Mouse (Mus musculus): ENCODE measurements at regions not wholly inside any gene's neighbourhood (a gene's known extent, or its start where the extent isn't known, plus 50 kb on each side); places are given as distances from the start of the nearest gene placed in this dataset.

DNA sequence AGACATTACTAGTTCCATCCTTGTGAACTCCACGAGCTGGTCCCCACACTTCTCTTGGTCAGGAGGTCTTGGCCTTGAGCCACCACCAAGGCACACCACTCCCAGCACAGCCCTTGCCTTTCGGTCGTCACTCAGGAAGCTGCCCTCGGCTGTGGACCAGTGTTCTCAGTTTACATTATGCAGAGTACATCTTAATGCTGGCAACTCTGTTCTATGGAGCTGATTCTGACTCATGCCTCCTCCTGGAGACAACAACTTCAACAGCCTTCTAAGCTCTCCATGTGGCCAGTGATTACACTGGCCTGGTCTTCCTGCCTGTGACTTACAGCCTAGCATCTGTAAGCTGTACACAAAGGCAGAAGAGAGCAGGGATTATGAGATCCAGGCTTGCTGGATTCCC lies 272.2 kb upstream of the Eef2kmt start:
- TF ChIP-seq CTCF (IDR thresholded peaks at IDR 0.05) = no peak
- H3K4me3 ChIP-seq (ENCODE audit: low read depth, low read length) = no peak overlapping the region
- no peaks in the 10 kb centered on the region for H3K9me3 ChIP-seq (ENCODE audit: low read length)
- no peaks in the 10 kb centered on the region for H3K4me1 ChIP-seq (ENCODE audit: insufficient read depth, low read length)
- no peak overlapping the region for H3K27ac ChIP-seq (ENCODE audit: low read depth, low read length)
- ATAC-seq (ENCODE audit: low FRiP score) = no peak
- H3K36me3 ChIP-seq (ENCODE audit: insufficient read depth, low read length) = no peaks in the 10 kb centered on the region
- no peak overlapping the region for H3K4me2 ChIP-seq (ENCODE audit: low read depth, low read length, poor library complexity, severe bottlenecking)
- H3K27me3 ChIP-seq (ENCODE audit: insufficient read depth, low read length) = no peaks in the 10 kb centered on the region
- DNase-seq (ENCODE audit: low spot score) = no peak
- WGBS = 62% methylated on average over 4 of the region's 4 CpGs
- no peak overlapping the region for H3K9ac ChIP-seq (replicated peaks; ENCODE audit: low read length, poor library complexity, severe bottlenecking)

DNA sequence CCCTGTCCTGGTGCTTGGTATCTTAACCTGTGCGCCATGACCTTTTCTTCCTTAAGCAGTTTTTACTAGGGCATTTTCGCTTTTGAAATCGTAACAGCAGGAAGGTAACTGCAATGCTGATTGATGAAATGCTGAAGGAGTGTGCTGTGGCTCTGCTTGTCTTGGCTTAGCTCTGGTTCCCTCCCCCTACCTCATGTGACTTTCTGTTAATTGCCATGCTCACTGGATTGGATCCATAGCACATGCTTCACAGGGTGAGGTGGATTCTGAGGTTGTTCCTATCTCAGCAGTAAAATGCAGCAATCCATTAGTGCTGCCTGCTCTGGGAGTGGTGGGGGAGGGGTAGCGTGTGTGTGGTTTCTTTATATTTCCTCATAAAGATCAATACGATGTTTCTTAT lies 268.6 kb upstream of the Eef2kmt start:
- Histone ChIP-seq H3K4me2 (ENCODE audit: low read depth, low read length, poor library complexity, severe bottlenecking) (no peak overlapping the region), H3K9me3 (ENCODE audit: low read length) (no peaks in the 10 kb centered on the region), H3K27me3 (ENCODE audit: insufficient read depth, low read length) (no peaks in the 10 kb centered on the region), H3K9ac (replicated peaks; ENCODE audit: low read length, poor library complexity, severe bottlenecking) (no peak overlapping the region), H3K4me3 (ENCODE audit: low read depth, low read length) (no peak overlapping the region), H3K4me1 (ENCODE audit: insufficient read depth, low read length) (no peaks in the 10 kb centered on the region), H3K36me3 (ENCODE audit: insufficient read depth, low read length) (no peaks in the 10 kb centered on the region), H3K27ac (ENCODE audit: low read depth, low read length) (no peak overlapping the region)
- TF ChIP-seq CTCF (IDR thresholded peaks at IDR 0.05) = no peak
- DNase-seq (ENCODE audit: low spot score) (peak; percentile 52), ATAC-seq (ENCODE audit: low FRiP score) (no peak)
- 87% methylated on average over 5 of the region's 5 CpGs for WGBS

DNA sequence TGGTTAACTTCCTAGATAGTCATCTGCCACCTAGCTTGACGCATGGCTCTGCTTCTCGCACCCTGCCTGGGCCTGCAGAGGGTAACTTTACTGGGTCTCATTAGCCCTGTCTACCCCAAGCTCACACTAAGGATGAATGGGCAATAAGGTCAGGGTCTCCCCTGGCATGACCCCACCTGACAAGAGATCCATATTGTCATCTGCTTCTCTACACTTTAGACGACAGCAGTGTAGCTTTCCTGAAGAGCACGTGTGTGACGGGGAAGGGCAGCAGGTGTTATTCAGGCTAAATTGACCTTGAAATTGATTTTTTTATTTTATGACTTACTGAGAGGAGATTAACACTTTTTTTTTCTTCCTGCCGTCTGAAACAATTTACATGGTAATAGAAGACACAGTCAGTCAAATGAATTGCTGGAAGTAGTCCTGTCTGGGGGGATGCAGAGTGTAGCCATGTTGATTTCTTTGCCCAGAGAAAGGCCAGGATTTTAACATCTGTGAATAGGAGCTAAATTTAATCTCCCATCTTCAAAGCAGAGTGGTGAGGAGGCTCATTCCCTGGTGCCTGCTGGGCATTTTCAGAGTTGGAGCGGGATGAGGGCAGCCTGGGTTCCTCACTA lies 267.7 kb upstream of the Eef2kmt start:
- Histone ChIP-seq H3K36me3 (ENCODE audit: insufficient read depth, low read length) (no peaks in the 10 kb centered on the region), H3K27me3 (ENCODE audit: insufficient read depth, low read length) (no peaks in the 10 kb centered on the region), H3K27ac (ENCODE audit: low read depth, low read length) (no peak overlapping the region), H3K4me1 (ENCODE audit: insufficient read depth, low read length) (no peaks in the 10 kb centered on the region), H3K9me3 (ENCODE audit: low read length) (no peaks in the 10 kb centered on the region), H3K9ac (replicated peaks; ENCODE audit: low read length, poor library complexity, severe bottlenecking) (no peak overlapping the region), H3K4me2 (ENCODE audit: low read depth, low read length, poor library complexity, severe bottlenecking) (no peak overlapping the region), H3K4me3 (ENCODE audit: low read depth, low read length) (no peak overlapping the region)
- DNase-seq (ENCODE audit: low spot score) (no peak), ATAC-seq (ENCODE audit: low FRiP score) (no peak)
- no peak for TF ChIP-seq CTCF (IDR thresholded peaks at IDR 0.05)
- 53% methylated on average over 7 of the region's 7 CpGs for WGBS

DNA sequence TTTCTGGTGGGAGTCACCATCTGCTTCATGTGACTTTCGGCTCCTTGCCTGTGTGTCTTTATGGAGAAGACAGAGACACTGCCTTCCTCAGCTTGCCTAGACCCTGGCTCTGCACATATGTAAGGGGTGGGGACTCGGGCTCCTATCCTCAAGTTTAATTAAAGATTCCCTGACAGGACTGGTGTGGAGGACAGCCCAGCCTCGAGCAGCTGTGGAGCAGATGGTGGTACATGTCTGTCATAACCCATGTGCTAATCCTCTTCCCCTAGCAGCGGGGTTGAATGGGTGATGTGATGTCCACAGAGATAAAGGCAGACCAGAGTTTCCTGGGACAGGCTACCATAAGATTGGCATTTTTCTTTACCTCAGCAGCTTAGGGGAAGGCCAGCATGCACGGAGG lies 262.0 kb upstream of the Eef2kmt start:
- H3K4me3 ChIP-seq (ENCODE audit: low read depth, low read length) = no peak overlapping the region
- no peak for TF ChIP-seq CTCF (IDR thresholded peaks at IDR 0.05)
- H3K27ac ChIP-seq (ENCODE audit: low read depth, low read length) = no peak overlapping the region
- H3K4me1 ChIP-seq (ENCODE audit: insufficient read depth, low read length) = 0 out of 2 replicates have a peak, but pooled peaks cover 2% of the 10 kb centered on the region
- ATAC-seq (ENCODE audit: low FRiP score) (no peak), DNase-seq (ENCODE audit: low spot score) (no peak)
- H3K4me2 ChIP-seq (ENCODE audit: low read depth, low read length, poor library complexity, severe bottlenecking) = no peak overlapping the region
- WGBS = 47% methylated on average over 5 of the region's 5 CpGs
- no peaks in the 10 kb centered on the region for H3K9me3 ChIP-seq (ENCODE audit: low read length)
- H3K9ac ChIP-seq (replicated peaks; ENCODE audit: low read length, poor library complexity, severe bottlenecking) = no peak overlapping the region
- H3K36me3 ChIP-seq (ENCODE audit: insufficient read depth, low read length) = no peaks in the 10 kb centered on the region
- H3K27me3 ChIP-seq (ENCODE audit: insufficient read depth, low read length) = no peaks in the 10 kb centered on the region

- Histone ChIP-seq H3K27ac (ENCODE audit: low read depth, low read length) (no peak overlapping the region), H3K27me3 (ENCODE audit: insufficient read depth, low read length) (no peaks in the 10 kb centered on the region), H3K4me2 (ENCODE audit: low read depth, low read length, poor library complexity, severe bottlenecking) (no peak overlapping the region), H3K9me3 (ENCODE audit: low read length) (no peaks in the 10 kb centered on the region), H3K36me3 (ENCODE audit: insufficient read depth, low read length) (no peaks in the 10 kb centered on the region), H3K4me3 (ENCODE audit: low read depth, low read length) (no peak overlapping the region), H3K9ac (replicated peaks; ENCODE audit: low read length, poor library complexity, severe bottlenecking) (no peak overlapping the region), H3K4me1 (ENCODE audit: insufficient read depth, low read length) (0 out of 2 replicates have a peak, but pooled peaks cover 2% of the 10 kb centered on the region)
- 52% methylated on average over 5 of the region's 5 CpGs for WGBS
- no peak for ATAC-seq (ENCODE audit: low FRiP score)
- no peak for DNase-seq (ENCODE audit: low spot score)
- TF ChIP-seq CTCF (IDR thresholded peaks at IDR 0.05) = no peak
These were observed 260.1 kb upstream of the Eef2kmt start for GRCm38 (mm10) chr16:5515867-5516266.

DNA sequence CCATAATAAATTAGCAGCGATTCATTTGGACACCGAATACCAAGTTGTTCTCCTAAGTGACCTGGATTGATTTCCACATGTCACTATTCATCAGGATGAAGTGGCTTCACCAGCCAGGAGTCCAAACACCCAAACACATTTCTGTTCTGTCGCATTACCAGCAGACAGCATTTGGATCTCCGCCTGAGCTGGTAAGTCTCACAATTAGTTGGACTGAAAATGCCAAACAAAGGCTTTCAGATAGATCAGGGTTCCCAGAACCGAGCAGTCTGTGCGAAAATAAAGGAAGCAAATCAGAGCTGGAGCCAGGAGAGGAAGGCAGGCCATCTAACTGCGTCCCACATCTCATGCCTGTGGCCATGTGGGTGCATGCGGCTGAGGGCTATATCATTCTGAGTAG lies 251.5 kb upstream of the Eef2kmt start:
- Histone ChIP-seq H3K27me3 (ENCODE audit: insufficient read depth, low read length) (no peaks in the 10 kb centered on the region), H3K27ac (ENCODE audit: low read depth, low read length) (no peak overlapping the region), H3K9me3 (ENCODE audit: low read length) (no peaks in the 10 kb centered on the region), H3K4me2 (ENCODE audit: low read depth, low read length, poor library complexity, severe bottlenecking) (no peak overlapping the region), H3K4me3 (ENCODE audit: low read depth, low read length) (no peak overlapping the region), H3K9ac (replicated peaks; ENCODE audit: low read length, poor library complexity, severe bottlenecking) (no peak overlapping the region), H3K4me1 (ENCODE audit: insufficient read depth, low read length) (no peaks in the 10 kb centered on the region), H3K36me3 (ENCODE audit: insufficient read depth, low read length) (no peaks in the 10 kb centered on the region)
- no peak for TF ChIP-seq CTCF (IDR thresholded peaks at IDR 0.05)
- peak; percentile 66 for DNase-seq (ENCODE audit: low spot score)
- 62% methylated on average over 8 of the region's 8 CpGs for WGBS
- ATAC-seq (ENCODE audit: low FRiP score) = no peak
